Mouse (Mus musculus): ENCODE measurements at regions not wholly inside any gene's neighbourhood (a gene's known extent, or its start where the extent isn't known, plus 50 kb on each side); places are given as distances from the start of the nearest gene placed in this dataset.

DNA sequence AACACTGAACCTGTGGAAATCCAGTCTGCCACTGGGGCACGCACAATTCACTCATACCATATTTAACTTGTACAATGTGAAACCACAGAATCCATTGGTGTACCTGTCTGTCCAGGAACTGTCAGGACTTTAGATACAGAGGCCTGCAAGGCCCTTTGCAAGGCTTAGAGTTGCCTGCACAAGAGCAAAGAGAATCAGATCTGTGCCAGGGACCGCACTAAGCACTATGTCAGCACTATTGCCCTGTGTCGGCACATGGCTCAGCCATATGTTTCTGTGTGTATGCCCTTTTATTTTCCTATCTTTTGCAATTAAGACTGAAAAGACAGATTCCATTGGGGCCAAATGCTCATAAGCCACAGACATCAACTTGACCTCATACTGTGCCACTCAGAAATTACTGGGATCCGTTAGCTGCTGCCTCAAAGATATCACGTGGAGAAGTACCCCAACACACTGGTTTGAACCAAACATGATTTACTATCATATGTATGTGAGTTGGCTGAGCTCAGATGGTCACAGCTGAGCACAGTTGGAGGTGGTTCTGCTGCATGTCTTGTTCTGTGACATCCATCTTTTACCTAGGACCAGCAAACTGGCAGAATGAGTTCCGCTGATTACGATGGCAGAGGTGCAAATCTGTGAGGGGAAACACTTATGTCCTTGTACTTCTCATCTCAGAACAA is 181.7 kb upstream of the Prkcq start:
- DNase-seq (ENCODE audit: extremely low spot score) = no peak

DNA sequence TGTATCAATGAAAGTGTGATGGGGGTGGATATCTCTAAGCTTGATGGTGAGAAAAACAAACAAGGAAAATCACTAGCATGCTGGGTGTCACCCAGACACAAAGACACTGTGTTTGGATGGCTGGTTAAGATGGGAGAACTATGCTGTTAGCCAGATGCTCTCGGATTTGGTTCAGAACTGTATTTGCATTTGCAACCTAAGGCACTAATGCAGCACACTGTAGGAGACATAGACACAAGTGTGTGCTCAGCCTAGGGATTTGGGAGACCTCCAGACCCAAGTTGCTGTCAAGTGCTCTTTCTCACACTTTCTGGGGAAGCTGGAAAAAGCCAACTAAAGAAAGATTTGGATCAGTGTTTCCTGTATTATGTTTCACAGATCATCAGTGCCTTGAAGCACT is 173.1 kb upstream of the Prkcq start:
- DNase-seq (ENCODE audit: extremely low spot score) = no peak

DNA sequence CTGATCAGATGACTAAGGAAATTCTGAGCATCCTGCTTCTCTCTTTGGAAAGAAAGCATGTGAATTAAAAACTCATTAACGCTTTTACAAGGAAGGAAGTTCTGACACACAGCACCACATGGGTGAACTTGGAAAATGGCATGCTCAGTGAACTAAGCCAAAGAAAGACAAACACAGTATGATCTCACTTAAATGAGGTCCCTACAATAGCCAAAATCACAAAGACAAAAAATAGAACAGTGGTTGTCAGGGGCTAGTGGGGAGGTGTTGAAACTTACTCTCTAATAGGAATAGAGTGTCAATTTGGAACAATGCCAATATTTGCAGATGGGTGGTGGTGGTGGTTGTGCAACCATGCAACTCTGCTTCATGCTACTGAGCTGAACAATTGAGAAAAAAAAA is 172.7 kb upstream of the Prkcq start:
- DNase-seq (ENCODE audit: extremely low spot score) = no peak

DNA sequence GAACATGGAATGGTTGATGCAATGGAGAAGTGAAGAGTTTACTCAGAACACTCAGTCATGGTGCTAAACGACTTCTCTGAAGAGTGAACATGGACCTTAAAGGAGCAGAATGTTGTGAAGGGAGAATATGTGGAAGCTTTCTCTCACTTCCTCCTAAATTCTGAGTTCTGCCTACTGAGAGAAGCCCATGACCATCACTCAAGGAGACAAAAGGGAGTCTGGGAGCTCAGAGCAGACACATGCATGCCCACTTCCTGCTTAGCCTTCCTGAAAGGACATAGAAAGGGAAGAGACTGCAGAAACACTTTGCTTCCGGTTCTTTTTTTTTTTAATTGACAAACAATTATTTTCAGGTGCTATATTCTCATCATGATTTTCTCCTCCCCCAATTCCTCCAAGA is 166.1 kb upstream of the Prkcq start:
- DNase-seq (ENCODE audit: extremely low spot score) = no peak

DNA sequence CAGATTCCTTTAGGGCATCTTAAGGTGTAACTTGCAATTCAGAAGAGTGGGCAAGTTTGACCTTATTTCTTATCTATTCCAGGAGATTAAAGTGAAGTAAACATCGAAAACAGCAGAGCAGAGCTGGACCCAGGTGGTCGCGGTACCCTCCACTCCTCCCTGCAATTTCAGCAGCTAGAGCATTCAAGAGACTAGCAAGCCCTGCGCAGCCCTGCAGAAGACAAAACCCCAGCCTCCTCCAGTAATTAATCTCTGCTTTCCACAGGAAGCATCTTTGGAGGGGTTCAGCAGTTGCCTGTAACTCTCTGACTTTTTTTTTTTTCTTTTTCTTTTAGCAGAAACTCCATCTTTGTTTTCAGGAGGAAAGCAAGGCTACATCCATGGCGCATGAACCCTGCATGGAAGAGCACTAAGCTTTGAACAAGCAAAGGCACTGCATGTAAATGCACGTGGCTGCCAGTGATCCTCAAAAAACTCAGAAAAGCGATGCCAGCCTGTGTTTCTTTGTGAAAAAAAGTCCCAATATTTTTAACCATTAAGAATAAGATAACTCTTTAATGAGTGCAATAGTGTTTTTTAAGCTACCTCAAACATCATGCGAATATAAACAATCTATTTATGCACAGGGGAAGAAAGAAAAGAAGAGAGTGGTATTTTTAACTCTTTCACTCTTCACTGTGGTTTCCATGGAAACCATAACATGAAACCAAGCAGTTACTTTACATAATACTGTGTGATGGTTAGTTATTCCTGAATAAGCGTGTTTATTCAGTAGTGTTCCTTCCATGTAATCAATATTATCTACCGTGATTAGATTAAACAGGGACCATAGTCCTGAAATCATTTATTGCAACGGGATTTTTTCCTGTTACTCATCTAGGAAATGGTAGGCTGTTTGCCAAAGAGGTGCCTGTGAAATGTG is 160.6 kb upstream of the Prkcq start:
- no peak for DNase-seq (ENCODE audit: extremely low spot score)

DNA sequence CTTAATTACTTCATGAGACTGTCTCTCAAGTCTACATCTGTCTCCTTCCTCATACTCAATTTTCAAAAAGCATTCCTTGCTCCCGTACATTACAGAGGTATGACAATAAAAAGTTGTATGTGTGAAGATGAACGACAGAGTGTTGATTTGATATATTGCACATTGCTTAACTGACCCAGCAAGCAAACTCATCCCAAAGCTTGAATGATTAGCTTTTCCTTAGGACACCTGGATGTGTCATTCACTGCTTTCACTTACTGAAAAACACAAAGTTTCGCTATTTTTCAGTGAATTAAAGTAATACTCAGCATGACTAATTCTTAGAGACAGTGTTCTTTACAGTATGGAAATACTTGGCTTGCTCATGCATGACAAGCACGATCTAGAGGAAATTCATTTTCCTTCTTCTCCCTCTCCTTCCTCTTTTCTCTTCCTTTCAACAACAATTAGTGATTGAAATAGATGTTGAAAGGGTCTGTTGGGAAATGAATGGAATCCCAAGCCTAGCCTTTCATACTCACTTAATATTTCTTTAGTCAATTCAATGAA is 159.5 kb upstream of the Prkcq start:
- DNase-seq (ENCODE audit: extremely low spot score) = no peak

DNA sequence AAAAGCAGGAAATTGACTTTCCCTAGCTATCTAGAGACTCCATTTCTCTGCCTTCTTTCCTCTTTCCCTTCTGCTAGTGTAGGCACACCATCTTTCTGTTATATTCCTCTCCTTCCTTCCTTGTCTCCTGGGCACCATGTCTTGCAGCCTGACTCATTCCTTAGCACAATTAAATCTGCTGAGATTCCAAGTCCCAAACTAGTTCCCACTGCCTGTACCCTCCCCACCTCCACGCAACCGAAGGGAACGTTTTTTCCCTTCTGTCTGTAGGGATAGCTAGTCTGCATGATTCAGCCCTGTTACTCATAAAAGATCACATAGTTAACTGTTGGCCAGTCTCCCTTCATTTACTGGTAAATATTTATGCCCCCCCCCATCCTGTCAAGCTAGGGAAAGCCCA is 158.8 kb upstream of the Prkcq start:
- no peak for DNase-seq (ENCODE audit: extremely low spot score)

DNA sequence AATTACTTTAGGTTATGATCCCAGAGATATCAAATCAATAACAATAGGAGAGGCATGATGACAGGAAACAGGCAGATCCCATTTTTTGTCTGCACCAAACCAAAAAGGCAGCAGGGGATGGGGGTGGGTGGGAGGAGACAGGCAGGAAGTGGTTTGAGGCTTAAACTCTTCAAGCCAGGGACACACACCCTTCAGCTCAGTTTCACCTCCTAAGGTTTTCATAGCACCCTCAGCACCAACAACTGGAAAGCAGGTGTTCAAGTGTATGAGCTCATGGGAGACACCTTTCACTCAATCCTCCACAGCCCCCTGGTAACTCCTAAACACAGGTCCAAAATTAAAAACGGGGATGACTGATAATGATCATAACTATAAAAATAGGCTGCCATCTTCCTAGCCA is 155.5 kb upstream of the Prkcq start:
- DNase-seq (ENCODE audit: extremely low spot score) = no peak

DNA sequence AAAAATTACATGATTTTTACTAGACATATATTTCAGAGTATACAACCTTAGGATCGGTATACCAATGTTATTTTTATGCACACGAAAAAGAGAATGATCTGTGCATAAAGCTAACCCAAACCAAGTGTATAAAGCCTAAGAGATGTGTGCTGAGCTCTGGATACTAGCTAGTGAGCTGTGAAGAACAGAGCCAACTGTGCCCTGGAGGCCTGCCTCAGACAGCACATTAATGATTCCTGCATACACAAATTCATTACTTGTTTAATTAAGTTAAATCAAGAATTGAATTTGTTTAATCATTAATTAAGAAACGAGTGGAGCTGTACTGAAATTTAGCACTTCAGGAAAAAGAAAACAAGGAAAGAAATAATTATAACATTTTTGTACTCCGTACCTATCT is 139.0 kb upstream of the Prkcq start:
- no peak for DNase-seq (ENCODE audit: extremely low spot score)

DNA sequence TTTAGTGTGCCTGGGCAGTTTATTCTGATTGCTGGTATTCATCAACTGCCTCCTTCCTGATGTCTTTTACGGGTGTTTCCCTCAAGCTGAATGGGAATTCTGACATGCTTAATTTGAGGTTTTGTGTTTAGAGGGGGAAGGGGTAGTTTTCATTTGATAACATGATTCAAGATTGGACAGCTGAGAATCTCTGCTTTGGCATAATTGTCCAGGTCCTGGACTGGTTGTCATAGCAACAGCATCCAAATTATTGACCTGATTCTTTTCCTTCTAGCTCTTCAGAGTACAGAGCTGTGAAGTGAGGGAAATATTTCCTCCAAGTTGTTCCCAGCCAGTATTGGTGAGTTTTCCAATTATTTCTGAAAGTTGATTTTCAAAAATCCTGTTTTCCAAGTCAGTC is 137.7 kb upstream of the Prkcq start:
- no peak for DNase-seq (ENCODE audit: extremely low spot score)

DNA sequence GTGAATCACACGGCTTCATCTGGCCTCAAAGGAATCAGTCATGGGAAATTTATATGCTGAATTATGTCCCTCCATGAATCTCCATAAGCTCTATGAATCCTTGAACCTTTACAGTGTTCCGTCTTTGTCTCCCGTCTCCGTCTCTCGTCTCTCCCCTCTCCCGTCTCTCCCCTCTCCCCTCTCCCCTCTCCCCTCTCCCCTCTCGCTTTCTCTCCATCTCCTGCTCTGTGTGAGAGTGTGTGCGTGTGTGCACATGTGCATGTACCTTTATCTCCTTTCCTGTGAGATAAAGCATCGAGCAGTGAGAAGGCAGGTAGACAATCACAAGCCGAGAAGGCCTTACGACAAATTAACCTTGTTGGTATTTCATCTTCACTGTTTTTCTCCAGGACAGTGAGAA is 134.6 kb upstream of the Prkcq start:
- DNase-seq (ENCODE audit: extremely low spot score) = no peak

DNA sequence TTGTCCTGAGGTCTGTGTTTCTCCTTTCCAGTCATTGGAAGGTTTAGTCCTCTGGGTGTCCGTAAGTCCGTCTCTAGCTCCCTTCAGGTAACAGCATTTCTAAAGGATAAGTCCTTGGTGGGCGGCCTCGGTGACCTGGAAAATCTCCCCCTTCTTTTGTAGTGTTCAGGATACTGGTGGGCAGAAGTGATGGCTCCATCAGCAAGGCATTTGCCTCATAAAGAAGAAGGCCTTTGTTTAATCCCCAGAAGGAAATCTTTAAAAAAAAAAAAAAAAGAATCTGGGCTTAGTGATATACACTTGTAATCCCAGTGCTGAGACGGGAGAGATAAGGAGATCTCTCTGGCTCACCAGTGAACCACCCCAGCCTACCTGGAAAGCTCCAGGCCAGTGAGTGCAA is 133.5 kb upstream of the Prkcq start:
- DNase-seq (ENCODE audit: extremely low spot score) = no peak

DNA sequence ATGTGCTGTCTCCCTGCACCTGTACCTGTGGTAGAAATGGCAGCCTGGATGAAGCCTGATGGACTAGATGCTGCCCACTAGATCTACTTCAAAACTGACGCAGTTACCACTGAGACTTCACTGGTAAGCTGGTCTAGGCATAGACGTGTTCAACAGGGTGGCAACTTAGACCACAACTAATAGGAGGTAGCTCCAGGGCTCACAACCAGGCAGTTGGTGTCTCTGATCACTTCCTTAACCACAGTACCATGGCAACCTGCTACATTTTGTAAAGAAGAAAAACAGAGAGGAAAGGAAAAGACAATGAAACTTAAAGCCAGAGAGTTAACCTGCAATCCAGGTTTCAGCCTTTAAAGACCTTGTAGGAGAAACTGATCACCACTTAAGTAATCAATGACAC is 131.9 kb upstream of the Prkcq start:
- no peak for DNase-seq (ENCODE audit: extremely low spot score)

DNA sequence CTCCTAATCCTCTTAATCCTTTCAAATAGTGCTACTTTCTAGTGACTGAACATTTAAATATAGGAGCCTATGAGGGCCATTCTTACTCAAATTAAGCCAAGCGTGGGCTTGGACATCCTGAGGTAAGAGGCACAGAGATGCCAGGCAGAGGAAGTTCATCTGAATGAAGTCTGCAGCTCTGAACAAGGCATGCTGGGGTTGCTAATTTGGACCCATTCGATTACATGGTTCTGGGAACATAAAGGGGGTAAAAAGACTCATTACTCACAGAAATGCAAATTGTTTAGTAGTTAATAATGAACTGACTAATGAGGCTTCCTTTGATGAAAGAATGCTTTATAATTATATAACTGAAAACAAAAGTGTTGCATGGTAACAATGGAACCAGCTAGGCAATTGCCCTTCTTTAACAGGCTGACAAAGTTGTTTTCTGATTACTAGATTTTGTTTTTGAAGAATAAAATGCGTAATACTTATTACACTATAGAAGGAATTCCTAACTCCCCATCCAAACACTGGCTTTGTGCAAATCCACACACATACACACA is 127.1 kb upstream of the Prkcq start:
- DNase-seq (ENCODE audit: extremely low spot score) = no peak

DNA sequence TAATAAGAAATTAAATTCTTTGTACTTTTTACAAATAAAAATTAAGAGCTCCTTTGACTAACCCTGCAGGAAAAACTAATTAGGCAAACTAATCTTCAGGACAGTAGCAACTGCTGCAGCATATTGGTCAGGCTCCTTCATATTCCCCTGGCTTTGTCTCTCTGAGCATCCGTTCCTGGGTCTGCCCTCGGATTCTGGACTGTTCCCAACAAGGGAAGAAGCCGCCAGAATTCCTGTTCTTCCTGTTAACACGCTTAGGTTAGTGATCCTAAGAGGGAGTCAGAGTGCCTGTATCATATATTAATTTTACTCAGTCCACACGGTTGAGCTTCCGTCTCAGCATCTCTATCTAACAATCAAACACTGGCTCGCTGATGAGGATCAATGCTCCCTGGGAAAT is 120.3 kb upstream of the Prkcq start:
- no peak for DNase-seq (ENCODE audit: extremely low spot score)

DNA sequence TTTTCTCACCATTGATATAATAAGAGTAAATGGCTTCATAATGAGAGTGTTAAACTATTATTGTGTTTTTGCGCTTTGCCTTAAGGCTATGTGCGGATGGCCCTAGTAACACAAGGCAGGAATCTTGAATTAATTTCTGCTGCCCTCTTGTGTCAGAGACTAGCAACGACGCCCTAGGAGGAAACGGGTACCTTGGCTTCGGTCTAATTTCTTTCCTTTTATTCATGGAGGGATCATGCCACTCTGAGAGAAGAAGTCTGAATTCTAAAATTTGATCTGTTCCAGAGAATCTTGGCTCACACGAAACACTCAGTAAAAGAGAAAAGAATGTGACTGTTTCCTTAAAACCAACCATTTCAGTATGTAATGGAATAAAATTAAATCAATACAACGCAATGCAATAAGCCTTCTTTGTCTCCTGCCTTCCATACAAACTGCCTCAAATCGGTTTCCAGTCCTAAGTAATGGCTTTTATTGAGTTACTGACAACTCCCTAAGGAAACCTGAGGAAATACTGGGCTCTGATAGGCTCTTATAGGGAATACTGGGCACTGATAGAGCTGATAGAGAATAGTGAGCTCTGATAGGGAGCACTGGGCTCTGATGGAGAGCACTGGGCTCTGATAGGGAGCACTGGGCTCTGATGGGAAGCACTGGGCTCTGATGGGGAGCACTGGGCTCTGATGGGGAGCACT is 112.0 kb upstream of the Prkcq start:
- DNase-seq (ENCODE audit: extremely low spot score) = peak; percentile 46

DNA sequence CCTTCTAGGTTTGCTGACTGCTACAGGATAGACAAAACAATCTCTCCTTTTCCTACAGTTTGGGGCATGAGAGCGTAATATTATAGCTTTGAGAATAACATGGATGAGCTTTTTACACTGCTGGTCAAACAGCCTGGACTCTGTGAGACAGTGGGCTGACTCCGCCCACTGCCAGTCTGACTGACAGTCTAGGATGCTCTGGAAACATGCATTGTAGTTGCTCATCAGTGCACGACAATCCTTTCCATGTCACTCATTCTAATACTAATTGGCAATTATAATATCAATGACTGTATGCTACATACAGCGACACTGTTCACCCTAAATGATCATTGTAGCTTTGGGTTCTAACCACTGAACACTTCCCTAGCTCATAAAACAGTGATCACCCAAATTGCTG is 104.5 kb upstream of the Prkcq start:
- no peak for DNase-seq (ENCODE audit: extremely low spot score)

DNA sequence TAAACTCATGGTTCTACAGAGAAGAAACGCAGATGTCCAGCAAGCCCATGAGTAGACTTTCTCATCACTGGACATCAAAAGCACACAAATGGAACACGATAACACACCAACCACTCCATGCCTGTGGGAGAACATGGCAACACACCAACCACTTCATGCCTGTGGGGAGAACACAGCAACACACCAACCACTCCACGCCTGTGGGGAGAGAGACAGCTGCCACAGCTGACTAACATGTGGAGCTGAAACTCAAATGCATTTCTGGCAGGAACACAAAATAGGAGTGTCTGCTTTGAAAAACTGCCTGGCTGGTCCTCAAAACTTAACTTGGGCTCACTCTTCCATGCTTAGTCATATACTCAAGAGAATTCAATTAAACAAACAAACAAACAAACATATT is 88.4 kb upstream of the Prkcq start:
- DNase-seq (ENCODE audit: extremely low spot score) = no peak

DNA sequence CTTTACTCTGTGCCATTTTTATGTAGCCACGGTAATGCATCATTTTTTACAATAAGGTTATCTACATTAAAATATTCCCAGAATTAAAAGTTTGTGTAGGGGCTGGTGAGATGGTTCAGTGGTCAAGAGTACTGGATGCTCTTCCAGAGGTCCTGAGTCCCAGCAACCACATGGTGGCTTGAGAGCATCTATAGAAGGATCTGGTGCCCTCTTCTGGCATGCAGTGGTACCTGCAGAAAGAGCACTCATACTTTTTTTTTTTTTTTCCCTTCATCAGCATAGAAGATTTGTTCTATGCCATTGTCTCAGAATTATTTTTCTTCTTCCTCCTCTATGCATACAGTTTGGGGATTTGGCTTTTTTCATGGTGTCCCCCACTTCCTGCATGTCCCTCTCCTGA is 84.9 kb upstream of the Prkcq start:
- DNase-seq (ENCODE audit: extremely low spot score) = peak; percentile 5

DNA sequence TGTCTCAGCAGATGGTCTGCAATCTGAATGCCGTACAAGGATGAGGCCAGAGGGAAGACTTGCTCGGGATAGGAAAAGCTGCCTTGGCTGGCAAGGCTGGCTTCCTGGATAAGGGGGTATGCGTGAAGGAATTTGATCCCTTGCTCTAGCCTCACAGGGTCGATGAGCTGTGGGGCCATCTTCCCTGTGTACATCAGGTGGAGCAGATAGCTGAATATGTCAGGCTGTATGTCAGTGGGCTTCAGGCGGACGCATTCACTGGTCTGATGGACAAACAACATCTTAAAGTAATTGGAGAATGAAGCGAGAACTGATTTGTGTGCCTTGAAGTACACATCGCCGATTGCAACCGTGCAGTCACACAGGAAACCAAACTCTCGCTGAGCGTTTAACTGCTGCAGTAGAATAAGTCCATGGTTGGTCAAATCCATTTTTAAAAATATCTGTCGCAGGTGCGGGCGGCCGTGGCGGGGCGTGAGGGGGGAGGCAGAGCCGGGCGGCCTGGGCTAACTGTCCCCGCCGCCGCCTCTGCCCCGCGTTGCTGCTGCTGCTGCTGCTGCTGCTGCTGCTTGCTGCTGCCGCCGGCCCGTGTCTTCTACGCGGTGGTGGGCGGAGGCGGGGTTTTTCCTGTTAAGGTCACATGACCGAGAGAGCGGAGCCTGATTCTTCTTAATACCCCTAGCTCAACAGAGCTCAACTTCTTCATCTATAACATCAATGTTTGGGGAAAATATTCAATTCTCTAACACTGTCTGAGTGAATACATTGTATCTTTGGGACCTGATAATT is 71.9 kb upstream of the Prkcq start:
- peak; percentile 28 for DNase-seq (ENCODE audit: extremely low spot score)

DNA sequence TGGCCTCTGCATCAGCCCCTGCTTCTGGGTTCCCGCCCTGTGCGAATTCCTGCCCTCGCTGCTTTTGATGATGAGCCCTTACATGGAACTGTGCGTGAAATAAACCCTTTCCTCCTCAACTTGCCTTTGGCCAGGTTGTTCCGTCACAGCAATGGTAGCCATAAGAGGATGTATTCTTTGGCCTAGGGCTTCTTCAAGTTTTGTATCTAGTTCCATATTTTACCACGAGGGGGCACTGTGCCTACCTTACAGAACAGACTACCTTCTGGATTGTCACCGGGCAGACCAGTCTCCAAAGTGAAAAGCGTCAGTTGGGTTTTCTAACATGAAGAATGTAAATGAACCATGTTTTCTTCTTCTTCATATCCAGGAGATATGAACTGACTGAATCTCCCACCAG is 58.7 kb upstream of the Prkcq start:
- DNase-seq (ENCODE audit: extremely low spot score) = peak; percentile 59

Data from embryo, embryonic 9.5 days (tissue).